Mouse (Mus musculus) cerebellum, adult 9-11 months (tissue): ENCODE data around the gene Narfl.

Experiments
- DNase-seq: peaks from one replicate; pipeline ENCODE4 v3.0.0; 2022

Gene Narfl

DNA sequence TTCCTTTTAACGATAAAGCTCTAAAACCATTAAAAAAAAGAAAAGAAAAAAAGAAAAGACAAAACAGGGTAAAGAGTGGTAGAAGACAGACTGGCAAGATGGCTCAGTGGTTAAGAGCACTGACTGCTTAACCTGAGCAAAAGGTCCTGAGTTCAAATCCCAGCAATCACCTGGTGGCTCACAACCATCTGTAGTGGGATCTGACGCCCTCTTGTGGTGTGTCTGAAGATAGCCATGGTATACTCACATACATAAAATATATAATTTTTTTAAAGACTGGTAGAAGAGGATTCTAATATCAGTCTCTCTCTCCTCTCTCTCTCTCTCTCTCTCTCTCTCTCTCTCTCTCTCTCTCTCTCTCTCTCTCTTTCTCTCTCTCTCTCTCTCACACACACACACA is 33.9 kb downstream of the Narfl start:
- DNase-seq: peak; percentile 40

DNA sequence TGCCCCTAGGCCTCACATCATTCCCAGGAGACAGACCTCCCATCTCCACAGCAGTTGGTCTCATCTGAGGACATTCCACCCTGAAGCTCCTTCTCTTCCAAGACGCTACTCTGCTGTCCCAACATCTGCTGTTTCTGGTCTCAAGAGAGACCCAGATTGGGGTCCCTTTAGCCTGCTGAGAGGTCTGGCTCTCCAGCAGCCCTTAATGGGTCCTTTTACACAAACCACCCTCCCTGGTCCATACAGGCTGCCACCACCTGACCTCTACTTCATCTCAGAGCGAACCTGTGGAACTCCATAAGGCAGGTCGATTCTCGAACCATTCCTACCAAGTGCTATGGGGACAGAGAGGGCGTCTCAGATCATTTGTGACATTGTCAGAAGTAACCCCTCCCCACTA is 34.5 kb downstream of the Narfl start:
- peak; percentile 64 for DNase-seq

DNA sequence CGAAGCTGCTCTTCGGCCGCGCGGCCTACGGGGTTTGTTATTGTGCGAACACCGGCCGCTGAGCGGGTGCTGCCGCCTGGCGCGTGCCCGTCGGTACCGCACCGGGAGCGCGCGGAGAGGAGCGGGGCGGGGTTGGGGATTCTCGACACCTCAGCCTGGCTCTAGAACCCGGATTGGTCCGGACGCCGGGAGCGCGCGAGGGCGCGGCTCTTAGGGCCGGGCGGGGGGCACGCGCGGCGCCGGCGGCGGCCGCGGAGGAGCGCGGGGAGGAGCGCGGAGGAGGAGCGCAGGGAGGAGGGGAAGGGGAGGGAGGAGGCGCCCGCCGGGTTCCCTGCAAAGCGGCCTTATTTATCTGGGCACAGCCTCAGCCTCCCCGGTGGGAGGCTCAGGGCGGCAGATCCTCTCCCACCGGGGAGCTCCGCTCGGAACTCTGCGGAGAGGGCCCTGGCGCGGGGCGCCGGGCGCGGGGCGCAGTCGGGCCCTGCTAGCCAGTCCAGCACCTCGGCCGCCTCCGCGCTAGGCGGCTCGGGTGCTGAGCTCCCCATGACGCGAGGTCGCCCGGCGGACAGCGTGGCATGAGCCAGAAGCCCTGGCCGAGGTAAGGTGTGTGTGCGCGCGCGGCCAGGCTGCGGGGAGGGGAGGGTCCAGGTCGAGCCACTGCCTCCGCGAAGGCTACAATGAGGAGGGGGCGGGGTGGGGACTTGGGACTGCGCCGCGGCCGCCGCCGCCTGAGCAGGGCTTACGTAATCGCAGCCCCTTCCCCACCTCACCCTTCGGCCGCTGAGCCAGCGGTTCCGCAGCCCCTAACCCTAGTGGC is 35.4 kb downstream of the Narfl start, which contains the start of gene Fbxl16:
Gene Fbxl16, plus strand, starts transcription at position 297 of the 817 bp plus-strand sequence.
- DNase-seq: peak; percentile 97

DNA sequence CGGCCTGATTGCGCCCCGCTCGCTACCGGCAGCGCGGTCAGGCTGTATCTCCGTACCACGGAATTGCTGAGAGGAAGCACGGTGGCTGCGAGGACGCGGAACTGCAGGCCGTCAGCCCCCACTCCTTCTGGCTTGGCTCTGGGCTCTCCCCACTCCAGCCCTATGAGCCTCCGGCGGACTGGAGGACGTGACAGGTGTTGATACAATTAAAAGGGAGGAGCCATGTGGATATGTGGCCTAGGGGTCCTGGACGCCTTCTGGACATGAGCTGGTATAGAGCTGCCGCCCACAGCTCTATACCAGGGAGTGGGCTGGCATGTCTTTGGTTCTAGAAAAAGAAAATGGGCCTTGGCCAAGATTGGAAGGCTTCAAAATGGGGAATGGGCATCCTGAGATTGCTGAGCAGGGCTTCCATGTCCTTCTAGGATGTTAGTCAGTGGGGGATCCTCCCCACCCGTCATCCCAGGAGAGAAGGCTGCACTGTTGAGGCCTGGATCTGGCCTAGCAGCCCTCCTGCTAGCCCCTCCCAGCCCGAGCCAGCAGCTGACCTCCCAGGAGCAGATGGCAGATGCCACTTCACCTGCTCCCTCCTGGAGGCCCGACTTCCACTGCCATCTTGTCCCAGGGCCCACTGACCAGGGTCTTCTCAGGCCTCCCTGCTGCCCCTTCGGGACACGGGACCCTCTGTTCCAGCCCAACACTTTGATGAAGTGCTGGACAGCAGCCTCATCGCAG is 36.2 kb downstream of the Narfl start:
- DNase-seq: peak; percentile 90

DNA sequence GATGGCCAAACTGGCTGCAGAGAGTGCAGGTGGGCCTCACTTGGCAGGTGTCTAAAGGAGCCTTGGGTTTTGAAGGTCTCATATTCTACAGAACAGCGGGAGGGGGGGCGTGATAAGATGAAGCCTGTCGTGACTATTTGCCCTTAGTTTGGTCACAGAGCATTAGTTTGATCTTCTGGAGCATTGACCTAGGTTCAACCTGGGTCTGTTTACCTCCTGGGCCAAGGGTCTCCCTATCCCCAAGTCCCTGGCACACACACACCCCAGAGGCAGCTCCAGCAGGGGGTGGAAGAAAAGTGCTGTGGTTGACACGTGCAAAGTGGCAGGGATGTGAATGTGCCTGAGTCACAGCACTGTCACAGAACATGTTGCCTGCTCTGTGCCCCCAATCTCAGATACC is 37.3 kb downstream of the Narfl start:
- peak; percentile 69 for DNase-seq

DNA sequence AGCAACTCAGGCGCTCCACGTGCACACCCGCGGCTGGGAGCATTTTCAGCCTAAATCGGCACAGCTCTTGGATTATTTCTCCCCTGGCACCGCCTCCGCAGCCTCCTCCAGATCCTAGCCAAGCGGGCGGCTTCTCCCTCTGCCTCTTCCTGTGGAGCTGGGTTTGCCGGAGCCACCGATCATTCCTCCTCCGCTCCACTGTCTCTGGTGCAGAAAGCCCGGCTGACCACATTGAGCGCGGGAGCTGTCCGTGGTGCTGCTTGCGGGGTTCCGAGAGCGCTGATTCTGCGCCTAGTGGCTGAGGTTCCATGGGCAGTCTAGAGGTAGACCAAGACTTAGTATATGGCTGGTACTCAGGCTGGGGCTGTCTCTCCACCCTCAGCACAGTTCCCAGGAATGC is 39.9 kb downstream of the Narfl start:
- DNase-seq: peak; percentile 75

DNA sequence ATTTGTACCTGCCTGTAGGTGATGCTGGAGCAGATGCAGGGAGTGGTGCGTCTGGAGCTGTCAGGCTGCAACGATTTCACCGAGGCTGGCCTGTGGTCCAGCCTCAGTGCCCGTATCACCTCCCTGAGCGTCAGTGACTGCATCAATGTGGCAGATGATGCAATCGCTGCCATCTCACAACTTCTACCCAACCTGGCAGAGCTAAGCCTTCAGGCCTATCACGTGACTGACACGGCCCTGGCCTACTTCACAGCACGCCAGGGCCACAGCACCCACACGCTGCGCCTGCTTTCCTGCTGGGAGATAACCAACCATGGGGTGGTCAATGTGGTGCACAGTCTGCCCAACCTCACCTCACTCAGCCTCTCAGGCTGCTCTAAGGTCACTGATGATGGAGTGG is 44.1 kb downstream of the Narfl start:
- DNase-seq: no peak

DNA sequence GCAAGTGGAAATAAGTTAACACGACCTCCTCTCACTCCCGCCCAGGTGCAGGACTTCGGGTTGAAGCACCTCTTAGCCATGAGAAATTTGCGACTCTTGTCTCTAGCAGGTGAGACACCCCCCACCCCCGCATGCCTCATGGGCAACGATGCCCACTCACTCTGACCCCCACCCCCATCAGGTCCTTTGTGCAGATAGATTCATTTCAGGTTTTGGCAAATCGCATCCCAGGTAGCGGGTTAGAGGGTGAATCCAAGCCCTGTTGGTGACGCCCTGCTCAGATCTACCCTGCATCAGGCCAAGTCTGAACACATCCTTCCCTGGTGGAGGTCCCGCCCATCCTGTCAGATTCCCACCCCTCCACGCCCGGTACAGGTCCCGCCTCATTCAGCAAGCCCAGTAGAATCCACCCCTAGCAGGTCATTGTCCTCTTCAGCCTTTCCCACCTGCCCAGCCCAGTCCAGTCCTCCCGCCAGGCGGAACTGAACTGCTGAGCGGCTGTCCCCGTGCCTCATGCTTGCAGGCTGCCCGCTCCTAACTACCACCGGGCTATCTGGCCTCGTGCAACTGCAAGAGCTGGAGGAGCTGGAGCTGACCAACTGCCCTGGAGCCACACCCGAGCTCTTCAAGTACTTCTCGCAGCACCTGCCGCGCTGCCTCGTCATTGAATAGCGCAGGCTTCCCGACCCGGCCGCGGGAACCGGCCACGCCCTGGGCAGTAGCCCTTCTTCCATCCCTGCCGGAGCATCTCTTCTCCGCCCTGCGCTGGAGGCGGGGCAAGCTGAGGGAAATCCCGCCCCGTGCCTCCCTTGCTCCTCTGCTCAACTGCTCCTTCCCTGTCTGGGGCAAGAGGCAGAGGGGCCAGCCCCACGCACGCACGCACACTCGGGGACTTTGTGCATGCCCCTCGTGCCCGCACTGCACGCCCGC is 45.5 kb downstream of the Narfl start:
- DNase-seq: peak; percentile 49

DNA sequence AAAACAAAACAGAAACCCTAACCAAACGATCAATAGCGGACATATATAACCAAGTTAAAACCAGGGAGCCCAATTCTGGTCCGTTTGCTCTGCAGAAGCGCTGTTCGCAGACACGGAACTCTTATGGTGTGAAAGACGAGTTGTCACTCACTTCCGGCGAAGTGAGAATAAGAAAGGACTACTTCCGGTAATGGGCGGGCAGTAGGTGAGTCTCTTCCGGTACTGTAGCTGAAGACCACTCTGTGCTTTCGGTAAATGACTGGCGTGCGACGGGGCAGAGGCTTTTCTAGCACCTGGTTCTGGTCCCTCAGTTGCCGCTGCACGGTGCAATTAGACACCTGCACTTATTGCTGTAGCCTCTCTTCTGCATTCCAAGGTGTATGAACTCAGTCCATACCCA is 49.9 kb downstream of the Narfl start, which contains the start of gene Wdr24:
Gene Wdr24, plus strand, starts transcription at position 176 of the 400 bp plus-strand sequence.
- peak; percentile 84 for DNase-seq

DNA sequence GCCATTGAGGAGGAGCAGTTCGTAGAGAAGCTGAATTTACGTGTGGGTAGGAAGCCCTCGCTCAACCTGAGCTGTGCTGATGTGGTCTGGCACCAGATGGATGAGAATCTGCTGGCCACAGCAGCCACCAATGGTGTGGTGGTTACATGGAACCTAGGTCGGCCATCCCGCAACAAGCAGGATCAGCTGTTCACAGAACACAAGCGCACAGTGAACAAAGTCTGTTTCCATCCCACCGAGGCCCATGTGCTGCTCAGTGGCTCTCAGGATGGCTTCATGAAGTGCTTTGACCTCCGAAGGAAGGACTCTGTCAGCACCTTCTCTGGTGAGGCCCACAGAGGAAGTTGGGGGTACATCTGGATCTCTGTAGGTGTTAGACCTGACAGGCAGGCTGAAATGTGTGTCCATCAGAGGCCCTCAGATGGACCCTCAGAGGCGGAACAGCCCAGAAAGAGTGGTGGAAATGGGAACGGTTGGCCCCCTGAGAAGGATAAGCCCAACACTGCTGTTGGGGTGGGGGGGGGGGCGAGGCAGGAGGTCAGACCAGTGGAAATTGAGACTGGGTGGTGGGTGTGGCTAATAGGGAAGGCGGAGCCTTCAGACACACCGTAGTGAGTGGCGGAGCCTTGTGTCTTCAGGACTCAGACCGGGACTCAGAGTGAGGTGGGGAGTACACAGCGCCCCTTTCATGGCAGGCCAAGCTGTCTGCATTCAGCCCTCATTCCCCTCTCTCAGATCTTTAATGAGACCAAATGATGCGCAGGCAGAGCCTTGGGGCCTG is 51.0 kb downstream of the Narfl start:
- DNase-seq: no peak

DNA sequence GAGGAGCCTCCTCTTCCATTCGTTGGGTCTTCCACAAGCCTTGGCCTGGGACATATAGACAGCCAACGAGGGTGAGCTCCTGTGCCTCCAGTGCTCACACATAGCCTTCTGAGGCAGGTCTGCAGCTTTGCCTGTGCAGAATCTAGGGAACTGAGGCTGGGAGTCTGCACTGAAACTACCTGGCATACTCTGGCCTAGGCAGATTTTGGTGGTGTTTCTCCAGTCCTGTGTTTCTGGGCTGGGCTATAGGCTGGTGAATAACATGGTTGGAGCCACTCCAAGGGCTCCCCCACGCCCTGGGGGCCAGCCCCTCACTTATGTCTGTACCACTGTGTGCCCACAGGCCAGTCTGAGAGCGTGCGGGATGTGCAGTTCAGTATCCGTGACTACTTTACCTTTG is 51.7 kb downstream of the Narfl start:
- no peak for DNase-seq

DNA sequence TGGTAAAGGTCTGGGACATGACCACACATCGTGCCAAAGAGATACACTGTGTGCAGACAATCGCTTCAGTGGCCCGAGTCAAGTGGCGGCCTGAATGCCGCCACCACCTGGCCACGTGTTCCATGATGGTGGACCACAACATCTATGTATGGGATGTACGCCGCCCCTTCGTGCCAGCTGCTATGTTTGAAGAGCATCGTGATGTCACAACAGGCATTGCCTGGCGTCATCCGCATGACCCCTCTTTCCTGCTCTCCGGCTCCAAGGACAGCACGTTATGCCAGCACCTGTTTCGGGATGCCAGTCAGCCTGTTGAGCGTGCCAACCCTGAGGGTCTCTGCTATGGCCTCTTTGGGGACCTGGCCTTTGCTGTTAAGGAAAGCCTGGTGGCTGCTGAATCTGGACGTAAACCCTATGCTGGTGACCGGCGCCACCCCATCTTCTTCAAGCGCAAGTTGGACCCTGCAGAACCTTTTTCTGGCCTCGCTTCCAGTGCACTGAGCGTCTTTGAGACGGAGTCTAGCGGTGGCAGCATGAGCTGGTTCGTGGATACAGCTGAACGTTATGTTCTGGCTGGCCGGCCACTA is 52.5 kb downstream of the Narfl start:
- no peak for DNase-seq

DNA sequence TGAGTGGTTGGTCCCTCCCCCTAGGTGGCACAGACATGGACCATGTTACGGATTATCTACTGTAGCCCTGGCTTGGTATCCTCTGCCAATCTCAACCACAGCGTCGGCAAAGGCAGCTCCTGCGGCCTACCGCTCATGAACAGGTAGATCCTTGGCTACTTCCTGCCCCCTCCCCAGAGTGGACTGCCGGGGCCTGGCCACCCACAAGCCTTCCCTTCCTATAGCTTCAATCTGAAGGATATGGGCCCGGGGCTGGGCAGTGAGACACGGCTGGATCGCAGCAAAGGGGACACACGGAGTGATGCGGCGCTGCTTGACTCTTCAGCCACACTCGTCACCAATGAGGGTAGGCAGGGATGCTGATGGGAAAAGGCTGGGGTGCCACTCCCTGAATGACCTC is 53.4 kb downstream of the Narfl start:
- no peak for DNase-seq

DNA sequence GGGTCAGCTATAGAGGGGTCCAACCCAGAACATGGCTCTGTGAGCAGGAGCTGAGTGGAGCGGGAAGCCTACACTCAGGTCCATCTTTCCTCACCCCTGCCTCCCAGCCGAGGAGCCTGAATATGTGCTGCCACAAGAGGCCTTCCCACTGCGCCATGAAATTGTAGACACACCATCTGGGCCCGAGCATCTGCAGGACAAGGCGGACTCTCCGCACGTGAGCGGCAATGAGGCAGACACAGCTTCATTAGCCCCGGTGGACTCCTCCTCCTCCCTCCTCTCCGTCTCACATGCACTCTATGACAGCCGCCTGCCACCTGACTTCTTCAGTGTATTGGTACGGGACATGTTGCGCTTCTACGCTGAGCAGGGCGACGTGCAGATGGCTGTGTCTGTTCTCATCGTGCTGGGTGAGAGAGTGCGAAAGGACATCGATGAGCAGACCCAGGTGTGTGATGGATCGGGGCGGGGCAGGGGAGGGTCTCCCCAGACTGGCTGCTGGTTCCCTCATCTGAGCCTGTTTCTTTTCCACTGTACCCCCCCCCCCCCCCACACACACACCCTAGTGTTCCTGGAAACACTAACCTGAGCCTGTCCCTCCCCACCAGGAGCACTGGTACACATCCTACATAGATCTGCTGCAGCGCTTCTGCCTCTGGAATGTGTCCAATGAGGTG is 54.1 kb downstream of the Narfl start:
- DNase-seq: peak; percentile 68

DNA sequence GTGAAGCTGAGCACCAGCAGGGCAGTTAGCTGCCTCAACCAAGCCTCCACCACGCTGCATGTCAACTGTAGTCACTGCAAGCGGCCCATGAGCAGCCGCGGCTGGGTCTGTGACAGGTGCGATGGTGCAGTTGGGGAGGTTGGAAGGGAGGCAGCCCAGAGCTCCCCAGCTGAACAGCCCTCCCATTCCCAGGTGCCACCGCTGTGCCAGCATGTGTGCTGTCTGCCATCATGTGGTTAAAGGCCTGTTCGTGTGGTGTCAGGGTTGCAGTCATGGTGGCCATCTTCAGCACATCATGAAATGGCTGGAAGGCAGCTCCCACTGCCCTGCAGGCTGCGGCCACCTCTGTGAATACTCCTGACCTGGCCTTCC is 54.6 kb downstream of the Narfl start:
- DNase-seq: peak; percentile 72

DNA sequence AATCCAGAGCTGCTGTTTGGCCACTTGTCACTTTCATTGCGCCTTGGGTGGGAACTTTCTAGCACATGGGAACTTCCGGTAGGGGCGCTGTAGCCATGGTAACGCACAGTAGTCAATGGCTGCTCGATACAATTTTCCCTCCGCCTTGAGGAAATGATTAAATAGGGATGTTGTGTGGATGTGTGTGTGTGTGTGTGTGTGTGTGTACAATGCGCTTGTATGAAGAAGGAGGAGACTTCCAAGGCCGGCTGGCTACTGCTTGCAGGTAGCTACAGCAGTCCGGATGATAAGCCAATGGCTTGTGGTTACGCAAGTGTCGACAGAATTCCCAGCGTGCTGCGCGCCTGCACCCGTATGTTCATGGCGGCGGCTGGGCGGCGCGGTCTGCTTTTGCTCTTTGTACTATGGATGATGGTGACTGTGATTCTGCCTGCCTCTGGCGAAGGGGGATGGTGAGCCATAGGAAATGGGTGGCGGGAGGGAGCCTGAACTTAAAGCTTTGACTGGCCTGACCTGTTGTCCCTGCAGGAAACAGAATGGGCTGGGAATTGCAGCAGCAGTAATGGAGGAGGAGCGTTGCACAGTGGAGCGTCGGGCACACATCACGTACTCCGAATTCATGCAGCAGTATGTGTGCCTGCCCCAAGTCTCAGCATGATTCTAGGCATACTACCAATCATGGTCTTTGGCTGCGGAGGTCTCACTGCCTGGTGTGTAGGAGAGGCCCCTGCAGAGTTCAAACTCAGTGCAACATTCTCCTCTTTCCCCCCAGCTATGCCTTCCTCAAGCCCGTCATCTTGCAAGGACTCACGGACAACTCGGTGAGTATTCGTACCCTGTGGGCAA is 55.4 kb downstream of the Narfl start, which contains the start of gene Jmjd8:
Gene Jmjd8, plus strand, starts transcription at position 156 of the 846 bp plus-strand sequence.
- DNase-seq: peak; percentile 83

DNA sequence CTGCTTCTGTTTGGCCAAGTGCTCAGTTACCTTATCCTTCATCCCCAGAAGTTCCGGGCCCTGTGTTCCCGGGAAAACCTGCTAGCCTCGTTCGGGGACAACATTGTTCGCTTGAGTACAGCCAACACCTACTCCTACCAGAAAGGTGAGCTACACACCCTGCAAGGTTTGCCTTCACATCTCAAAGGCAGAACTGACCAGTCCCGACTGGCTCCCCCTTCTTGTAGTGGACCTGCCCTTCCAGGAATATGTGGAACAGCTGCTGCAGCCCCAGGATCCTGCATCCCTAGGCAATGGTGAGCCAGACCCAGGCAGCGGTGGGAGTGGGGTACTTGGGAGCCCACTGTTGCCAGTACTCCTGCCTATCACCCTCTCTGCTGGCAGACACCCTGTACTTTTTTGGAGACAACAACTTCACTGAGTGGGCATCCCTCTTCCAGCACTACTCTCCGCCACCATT is 56.0 kb downstream of the Narfl start:
- DNase-seq: peak; percentile 63

DNA sequence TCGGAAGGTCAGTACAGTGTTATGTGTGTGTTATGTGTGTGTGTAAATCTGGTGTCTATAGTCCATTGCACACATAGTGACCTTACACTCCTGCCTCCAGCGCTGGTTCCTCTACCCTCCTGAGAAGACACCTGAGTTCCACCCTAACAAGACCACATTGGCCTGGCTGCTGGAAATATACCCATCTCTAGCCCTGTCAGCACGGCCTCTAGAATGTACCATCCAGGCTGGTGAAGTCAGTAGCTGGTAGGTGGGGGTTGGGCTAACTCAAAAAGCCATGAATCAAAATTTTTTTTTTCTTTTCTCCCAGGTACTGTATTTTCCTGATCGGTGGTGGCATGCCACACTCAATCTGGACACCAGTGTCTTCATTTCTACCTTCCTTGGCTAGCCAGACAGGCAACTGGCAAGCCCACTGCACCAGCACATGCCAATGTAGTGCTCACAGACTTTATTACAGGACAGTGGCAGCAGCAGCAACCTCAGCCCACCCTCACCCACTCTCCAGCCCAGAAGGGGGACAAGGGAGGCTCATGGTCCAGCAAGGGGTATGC is 56.7 kb downstream of the Narfl start:
- peak; percentile 64 for DNase-seq

DNA sequence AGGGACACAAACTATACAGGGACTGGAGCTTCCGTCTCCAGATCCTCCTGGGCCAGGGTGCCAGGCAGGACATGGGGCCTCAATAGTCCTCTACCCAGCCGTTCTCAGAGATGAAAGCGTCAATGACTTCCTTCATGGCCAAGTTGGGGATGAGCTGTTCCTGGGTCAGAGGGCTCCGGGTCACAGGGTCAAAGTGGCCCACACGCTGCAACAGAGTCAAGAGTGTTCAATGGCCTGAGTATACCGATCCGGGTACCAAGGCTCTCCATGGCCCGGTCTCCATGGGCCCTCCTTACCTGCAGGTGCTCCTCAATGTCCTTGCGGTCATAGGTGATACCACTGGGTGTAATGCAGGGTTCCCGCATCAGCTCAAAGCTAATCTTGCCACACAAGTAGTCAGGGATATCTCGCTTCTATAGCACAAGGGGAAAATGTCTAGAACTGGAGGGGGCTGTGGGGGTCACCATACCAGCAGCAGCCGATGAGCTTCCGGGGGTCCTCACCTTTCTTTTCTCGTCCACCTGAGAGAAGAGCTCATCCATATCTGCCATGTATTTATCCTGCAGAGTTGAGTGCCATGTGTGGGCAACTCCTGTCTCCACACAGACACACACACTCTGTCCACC is 57.3 kb downstream of the Narfl start:
- no peak for DNase-seq
